Mouse (Mus musculus): ENCODE data around the gene Foxa3.

Foxa3 gene

GRCm38 (mm10) chr7:19000421-19000820, 22.9 kb downstream of the Foxa3 start:
- DNase-seq (ENCODE audit: low spot score in 2 of 2): no peak

- no peak for DNase-seq (ENCODE audit: low spot score in 2 of 2)
Measured at GRCm38 (mm10) chr7:18998835-18999234, 24.5 kb downstream of the Foxa3 start.

GRCm38 (mm10) chr7:18993036-18993435, 30.3 kb downstream of the Foxa3 start:
- DNase-seq (ENCODE audit: low spot score in 2 of 2): no peak

DNA sequence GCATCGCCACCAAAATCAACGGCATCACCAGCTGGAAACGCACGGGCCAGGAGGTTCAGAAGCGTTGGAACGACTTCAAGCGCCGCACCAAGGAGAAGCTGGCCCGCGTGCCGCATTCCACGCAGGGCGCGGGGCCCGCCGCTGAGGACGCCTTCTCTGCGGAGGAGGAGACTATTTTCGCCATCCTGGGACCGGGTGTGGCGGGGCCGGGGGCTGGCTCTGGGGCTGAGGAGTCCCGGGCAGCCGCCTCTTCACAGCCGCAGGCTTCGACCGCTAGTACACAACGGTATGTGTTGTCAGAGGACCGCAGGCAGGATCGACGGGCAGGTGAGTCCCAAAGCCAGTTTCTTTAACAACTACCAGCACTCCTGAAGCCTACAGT, 31.1 kb downstream of the Foxa3 start:
- peak; percentile 49 to 62 for DNase-seq (ENCODE audit: low spot score in 2 of 2)

GRCm38 (mm10) chr7:18991660-18992293, 31.6 kb downstream of the Foxa3 start:
- peak in 1 of 2 experiments; percentile 47 for DNase-seq (ENCODE audit: low spot score in 2 of 2)

GRCm38 (mm10) chr7:18990601-18991295, 32.6 kb downstream of the Foxa3 start, which contains the start of gene Mypop:
Gene Mypop, plus strand, starts transcription at chr7:18991245.
- DNase-seq (ENCODE audit: low spot score in 2 of 2): peak; percentile 100

GRCm38 (mm10) chr7:18989995-18990394, 33.3 kb downstream of the Foxa3 start:
- no peak for DNase-seq (ENCODE audit: low spot score in 2 of 2)

DNA sequence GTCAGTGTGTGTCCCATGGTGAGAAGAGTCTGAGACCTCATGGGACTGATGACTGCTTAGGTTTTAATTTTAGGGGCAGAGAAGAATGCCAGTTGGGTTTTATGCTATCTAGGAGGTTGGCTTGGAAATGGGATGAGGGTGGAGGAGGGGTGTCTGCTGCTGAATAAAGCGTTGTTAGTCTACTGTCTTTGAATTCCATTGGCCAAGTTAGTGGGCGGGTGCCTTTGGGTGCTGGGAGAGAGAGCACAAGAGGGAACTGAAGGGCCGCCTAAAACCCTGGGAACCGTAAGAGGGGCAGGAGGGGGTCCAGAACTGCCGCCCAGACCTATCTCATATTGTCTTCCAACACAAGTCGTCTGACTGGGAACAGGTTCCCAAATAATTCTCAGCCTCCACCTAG, 34.6 kb downstream of the Foxa3 start:
- DNase-seq (ENCODE audit: low spot score in 2 of 2): no peak

DNA sequence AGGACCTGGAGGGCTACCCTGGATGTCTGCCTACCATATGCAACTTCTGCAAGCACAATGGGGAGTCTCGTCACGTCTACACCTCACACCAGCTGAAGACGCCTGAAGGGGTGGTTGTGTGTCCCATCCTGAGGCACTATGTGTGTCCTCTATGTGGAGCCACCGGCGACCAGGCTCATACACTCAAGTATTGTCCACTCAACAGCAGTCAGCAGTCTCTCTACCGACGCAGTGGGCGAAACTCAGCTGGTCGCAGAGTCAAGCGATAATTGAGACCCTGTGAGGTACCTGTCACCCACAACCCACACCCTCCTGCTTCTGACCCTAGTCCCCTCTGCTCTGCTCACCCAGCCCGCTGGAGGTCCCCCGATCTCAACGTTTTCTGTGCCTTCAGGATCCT, 35.6 kb downstream of the Foxa3 start:
- no peak for DNase-seq (ENCODE audit: low spot score in 2 of 2)

GRCm38 (mm10) chr7:18987100-18987499, 36.2 kb downstream of the Foxa3 start, which contains the start of gene Nanos2:
Gene Nanos2, plus strand, starts transcription at chr7:18987400.
- DNase-seq (ENCODE audit: low spot score in 2 of 2): no peak

DNA sequence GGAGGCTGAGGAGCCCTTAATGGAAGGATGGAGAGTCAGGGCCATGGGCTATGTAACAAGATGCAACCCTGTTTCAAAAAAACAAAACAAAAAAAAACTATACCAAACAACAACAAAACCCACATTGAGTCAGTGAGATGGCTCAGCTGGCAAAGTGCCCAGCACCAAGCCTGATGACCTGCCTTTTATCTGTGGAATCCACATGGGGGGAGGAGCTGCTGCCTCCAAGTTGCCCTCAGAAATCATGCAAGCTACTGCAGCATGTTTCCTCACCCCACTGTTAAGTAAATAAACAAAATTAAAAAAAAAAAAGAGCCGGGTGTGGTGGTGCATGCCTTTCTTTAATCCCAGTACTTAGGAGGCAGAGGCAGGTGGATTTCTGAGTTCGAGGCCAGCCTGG, 36.8 kb downstream of the Foxa3 start:
- DNase-seq (ENCODE audit: low spot score in 2 of 2): no peak

DNA sequence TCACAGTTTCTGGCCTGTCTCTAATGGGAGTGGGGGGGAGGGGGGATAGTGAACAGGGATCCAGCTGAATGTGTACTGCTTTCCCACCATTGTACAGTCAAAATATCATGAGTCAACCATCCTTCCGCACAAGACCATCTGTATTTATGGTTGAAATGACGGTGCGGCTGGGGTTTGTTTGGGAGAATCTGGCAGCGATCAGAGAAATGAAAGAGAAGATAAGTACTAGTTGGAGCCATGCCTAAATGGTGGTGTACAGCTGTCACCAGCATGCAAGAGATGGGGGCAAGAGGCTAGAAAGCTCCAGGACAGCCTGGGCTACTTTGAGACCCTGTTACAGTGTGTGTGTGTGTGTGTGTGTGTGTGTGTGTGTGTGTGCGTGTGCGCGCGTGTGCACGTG, 45.0 kb downstream of the Foxa3 start:
- DNase-seq (ENCODE audit: low spot score in 2 of 2): peak in 1 of 2 experiments; percentile 52

- DNase-seq (ENCODE audit: low spot score in 2 of 2): no peak
Measured at GRCm38 (mm10) chr7:18970956-18971355, 52.4 kb downstream of the Foxa3 start.

DNA sequence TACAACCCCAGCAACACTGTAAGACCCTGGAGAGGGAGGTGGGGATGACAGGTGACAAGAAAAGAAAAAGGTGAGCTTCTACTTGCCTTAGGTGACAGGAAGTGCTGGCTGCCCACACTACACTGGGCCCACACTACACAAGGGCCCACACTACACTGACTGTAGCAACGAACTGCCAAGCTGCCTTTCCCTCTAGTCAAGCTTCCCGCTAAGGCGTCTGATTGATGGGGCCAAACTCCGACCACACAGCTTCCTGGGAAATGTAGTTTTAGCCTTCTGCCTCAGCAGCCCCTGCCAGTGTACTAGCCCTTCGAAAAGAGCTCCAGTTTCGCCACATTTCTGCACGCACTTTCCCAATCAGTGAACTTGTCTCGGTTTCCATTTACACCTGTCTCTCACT, 55.7 kb downstream of the Foxa3 start:
- DNase-seq (ENCODE audit: low spot score in 2 of 2): no peak

DNA sequence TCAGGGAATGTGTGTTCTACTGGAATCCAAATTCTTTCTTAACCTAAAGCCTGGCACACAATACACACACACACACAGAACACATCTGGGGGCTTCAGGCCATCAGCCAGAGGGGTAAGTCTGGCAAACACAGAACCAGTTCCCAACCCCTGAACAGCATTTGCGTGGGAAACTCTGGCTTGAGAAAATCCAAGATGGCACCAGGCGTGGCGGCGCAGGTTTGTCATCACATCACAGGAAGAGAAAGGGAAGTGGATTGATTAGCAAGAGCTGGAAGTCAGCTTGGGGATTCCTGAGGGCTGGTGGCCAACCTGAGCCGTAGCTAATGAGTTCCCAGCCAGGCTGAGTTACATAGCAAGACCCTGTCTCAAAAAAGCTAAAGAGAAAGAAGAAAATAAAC, 58.0 kb downstream of the Foxa3 start:
- DNase-seq (ENCODE audit: low spot score in 2 of 2): no peak

DNA sequence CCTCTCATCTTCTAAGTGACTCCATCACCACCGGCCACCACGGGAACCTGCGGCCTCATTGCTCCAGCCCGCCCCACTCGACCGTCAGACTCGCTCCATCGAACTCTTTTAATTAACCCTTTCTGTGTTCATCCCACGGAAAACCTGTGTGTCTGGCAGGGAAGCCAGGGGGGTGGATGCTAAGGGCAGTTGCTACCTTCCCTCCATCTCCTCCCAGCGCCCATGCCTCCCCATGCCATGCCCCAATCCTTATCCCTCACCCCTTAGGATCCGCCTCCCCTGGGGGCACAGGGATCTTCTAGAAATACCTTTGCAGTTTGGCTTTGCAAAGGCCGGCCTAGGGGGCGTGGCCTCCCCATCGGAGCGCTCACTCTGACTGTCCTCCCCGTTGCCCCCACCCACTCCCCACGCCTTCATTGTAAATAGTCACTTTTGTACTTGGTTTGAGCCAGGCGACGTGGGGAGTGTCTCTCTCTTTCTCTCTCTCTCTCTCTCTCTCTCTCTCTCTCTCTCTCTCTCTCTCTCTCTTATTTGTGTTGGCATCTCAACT, 60.0 kb downstream of the Foxa3 start:
- DNase-seq (ENCODE audit: low spot score in 2 of 2): no peak

All from right cerebral cortex, adult 2 months (tissue).